Mouse (Mus musculus) thymus, adult 2 months (tissue): Measurements from ENCODE around the gene Myo15. TPM values are rescaled to one million over a fixed set of nuclear protein-coding genes. Genes with fewer than 3 reads are reported as not detected.

Experiments
- DNase-seq: peaks from one replicate; pipeline ENCODE4 v3.0.0; 2021
- H3K27ac ChIP-seq: fragments of 200-500 bp; 2 replicates; pipeline ENCODE4 v1.5.1; 2012; ENCODE audit warnings: low read length, control low read depth; ENCODE audit not compliant: control insufficient read depth, insufficient read depth
- H3K27me3 ChIP-seq: fragments of 200-500 bp; 2 replicates; pipeline ENCODE4 v1.6.1; 2012; ENCODE audit warnings: mild to moderate bottlenecking, low read length, moderate library complexity, mixed read lengths; ENCODE audit not compliant: control insufficient read depth, insufficient read depth
- H3K36me3 ChIP-seq: fragments of 200-500 bp; 2 replicates; pipeline ENCODE4 v1.6.1; 2012; ENCODE audit warnings: mild to moderate bottlenecking, low read length, moderate library complexity; ENCODE audit not compliant: control insufficient read depth, insufficient read depth
- H3K4me1 ChIP-seq: fragments of 200-500 bp; replicated peaks from 2 replicates; pipeline ENCODE4 v1.6.1; 2012; ENCODE audit warnings: low read length; ENCODE audit not compliant: control insufficient read depth, insufficient read depth
- H3K4me3 ChIP-seq: fragments of 200-500 bp; 2 replicates; pipeline ENCODE4 v1.5.1; 2012; ENCODE audit warnings: mild to moderate bottlenecking, low read length, control low read depth, moderate library complexity; ENCODE audit not compliant: control insufficient read depth, insufficient read depth
- CTCF ChIP-seq: fragments of 200-500 bp; IDR thresholded peaks from 2 replicates; pipeline ENCODE4 v1.5.1; 2012; ENCODE audit warnings: mild to moderate bottlenecking, control low read depth, low read length, moderate library complexity, borderline replicate concordance; ENCODE audit not compliant: control insufficient read depth, poor library complexity, insufficient read depth; ENCODE audit errors: extremely low read depth
- POLR2A ChIP-seq: fragments of 200-500 bp; IDR thresholded peaks from 2 replicates; pipeline ENCODE4 v1.6.1; 2012; ENCODE audit warnings: mild to moderate bottlenecking, low read length, control low read depth, moderate library complexity; ENCODE audit not compliant: control insufficient read depth, poor library complexity, insufficient read depth; ENCODE audit errors: extremely low read depth
- WGBS: fragments of 180-500 bp; shearing (Covaris S2); methylation state at CpG from one replicate; pipeline ENCODE4 v1.1.7; 2018; 5-methylcytosine and 5-hydroxymethylcytosine counted together
- polyA plus RNA-seq: library from polyadenylated mRNA; depleted of rRNA; stranded (reverse); fragments of >200 nt; gene quantifications from 2 replicates; pipeline ENCODE4 v1.2.3, GENCODE M21; 2012

Gene Myo15
- polyA plus RNA-seq, 1 experiment = 0.20 TPM

DNA sequence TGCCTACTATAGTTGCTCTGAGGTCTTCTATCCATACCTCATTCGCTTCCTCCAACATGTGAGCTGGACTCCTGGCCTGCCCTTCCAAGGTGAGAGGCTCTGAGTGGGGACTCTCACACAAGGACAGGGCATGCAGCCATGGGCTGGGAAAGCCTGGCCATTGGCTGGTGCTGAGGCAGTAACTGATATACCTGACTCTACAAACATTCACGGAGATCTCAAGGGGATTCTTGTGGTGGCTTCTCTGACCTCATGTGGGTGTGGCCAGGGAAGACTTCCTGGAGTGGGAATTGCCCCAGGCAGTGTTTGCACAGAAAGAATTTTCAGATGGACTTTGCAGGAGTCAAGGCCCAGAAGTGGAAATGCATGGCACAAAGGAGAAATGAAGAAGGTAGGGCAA, 45.8 kb downstream of the Myo15 start:
- Histone ChIP-seq H3K27ac (no peak overlapping the region), H3K4me3 (no peak overlapping the region), H3K4me1 (peaks cover 2% of the 10 kb centered on the region; the same call in 1 of the 2 replicates), H3K27me3 (peaks cover 2% of the 10 kb centered on the region; the same call in 1 of the 2 replicates), H3K36me3 (no peaks in the 10 kb centered on the region)
- WGBS = 93% methylated on average over 2 of the region's 2 CpGs
- no peak for DNase-seq
- TF ChIP-seq POLR2A (no peak), CTCF (no peak)

DNA sequence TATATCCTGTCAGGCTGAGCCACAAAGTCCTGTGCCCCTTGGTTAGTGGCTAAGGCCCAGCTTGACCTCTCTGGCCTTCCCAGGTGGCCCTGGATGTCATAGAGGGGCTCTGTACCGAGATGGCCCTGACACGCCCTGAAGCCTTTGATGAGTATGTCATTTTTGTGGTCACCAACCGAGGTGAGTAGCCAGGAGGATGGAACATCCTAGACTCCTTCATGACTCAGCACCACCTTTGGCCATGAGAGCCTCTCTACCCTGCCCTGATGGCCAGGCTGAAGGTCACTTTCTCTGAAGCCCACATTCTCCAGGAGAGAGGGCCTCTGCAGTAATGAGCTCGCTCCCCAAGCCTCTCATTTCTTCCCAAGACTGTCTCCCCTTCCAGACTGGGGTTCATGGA, 49.2 kb downstream of the Myo15 start:
- H3K27ac ChIP-seq = no peak overlapping the region
- no peaks in the 10 kb centered on the region for H3K4me1 ChIP-seq
- 74% methylated on average over 4 of the region's 4 CpGs for WGBS
- no peak overlapping the region for H3K4me3 ChIP-seq
- no peaks in the 10 kb centered on the region for H3K36me3 ChIP-seq
- DNase-seq = no peak
- no peak for TF ChIP-seq CTCF
- TF ChIP-seq POLR2A = no peak
- H3K27me3 ChIP-seq = no peaks in the 10 kb centered on the region

DNA sequence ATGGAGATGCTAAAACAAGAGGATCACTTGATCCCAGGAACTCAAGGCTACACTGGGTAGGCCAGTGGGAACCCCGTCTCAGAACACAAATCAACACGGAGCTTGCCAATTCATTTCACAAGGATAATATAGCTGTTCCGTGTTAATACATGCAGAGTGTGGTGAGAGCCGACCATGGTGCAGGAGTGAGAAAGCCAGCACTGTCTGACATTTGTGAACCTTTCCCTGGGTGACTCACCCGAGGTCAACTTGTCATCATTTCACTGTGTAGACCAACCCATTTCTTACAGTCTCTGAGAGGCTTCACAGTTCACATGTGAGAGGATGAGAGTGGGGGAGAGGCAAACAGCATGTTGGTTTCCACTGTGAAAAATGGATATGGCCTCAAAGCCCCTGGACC, 52.9 kb downstream of the Myo15 start:
- no peaks in the 10 kb centered on the region for H3K27me3 ChIP-seq
- 93% methylated on average over 5 of the region's 5 CpGs for WGBS
- H3K27ac ChIP-seq = no peak overlapping the region
- no peaks in the 10 kb centered on the region for H3K4me1 ChIP-seq
- no peak for DNase-seq
- no peak overlapping the region for H3K4me3 ChIP-seq
- TF ChIP-seq CTCF (no peak), POLR2A (no peak)
- no peaks in the 10 kb centered on the region for H3K36me3 ChIP-seq

DNA sequence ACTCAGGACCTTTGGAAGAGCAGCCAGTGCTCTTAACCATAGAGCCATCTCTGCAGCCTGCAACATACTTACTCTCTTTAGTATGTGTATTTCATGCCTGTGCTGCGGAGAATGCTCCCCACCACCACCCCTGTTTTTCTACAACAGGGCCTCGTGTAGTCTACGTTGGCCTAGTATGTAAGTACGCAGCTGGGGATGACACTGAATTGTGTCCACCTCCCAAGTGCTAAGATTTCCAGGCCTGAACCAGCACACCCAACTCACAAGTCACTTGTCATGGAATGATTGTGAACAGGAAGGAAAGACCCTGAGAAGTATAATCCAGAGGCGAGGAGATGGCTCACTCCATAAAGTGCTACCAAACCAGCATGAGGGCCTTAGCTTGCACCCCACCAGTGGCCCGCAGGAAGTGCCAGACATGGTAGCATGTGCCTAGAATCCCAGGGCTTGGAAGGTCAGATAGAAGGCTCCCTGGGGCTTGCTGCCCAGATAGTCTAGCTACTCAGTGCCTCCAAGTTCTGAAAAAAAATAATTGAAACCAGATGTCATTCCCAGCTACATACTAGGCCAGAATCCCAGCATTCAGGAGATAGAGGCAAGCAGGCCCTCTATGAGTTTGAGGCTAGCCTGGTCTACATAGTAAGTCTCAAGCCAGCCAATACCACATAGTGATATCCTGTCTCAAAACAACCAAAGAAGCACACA, 53.7 kb downstream of the Myo15 start:
- H3K27ac ChIP-seq = no peak overlapping the region
- no peaks in the 10 kb centered on the region for H3K36me3 ChIP-seq
- no peak for TF ChIP-seq CTCF
- no peak for TF ChIP-seq POLR2A
- no peak for DNase-seq
- H3K4me1 ChIP-seq = no peaks in the 10 kb centered on the region
- no peaks in the 10 kb centered on the region for H3K27me3 ChIP-seq
- 98% methylated on average over 6 of the region's 6 CpGs for WGBS
- H3K4me3 ChIP-seq = no peak overlapping the region

DNA sequence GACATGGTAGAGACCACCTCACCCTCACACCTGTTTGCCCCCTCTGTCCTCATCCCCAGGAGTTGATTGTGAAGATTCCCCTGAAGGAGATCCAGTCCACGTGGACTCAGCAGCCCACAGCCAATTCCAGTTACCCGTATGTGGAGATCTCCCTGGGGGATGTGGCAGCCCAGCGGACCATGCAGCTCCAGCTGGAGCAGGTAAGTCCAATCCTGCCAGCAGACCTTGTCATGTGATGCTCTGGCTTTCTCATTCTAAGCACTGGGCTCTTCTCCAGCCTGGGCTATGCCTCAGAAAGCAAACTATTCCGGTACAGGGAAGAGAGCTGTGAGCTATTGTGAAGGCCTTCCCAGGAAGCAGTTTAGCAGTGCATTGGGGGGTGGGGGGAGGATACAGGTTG, 57.3 kb downstream of the Myo15 start:
- H3K27me3 ChIP-seq = no peaks in the 10 kb centered on the region
- H3K36me3 ChIP-seq = no peaks in the 10 kb centered on the region
- WGBS = 93% methylated on average over 4 of the region's 4 CpGs
- TF ChIP-seq POLR2A = no peak
- TF ChIP-seq CTCF = no peak
- H3K4me1 ChIP-seq = no peaks in the 10 kb centered on the region
- DNase-seq = no peak
- no peak overlapping the region for H3K27ac ChIP-seq
- no peak overlapping the region for H3K4me3 ChIP-seq

DNA sequence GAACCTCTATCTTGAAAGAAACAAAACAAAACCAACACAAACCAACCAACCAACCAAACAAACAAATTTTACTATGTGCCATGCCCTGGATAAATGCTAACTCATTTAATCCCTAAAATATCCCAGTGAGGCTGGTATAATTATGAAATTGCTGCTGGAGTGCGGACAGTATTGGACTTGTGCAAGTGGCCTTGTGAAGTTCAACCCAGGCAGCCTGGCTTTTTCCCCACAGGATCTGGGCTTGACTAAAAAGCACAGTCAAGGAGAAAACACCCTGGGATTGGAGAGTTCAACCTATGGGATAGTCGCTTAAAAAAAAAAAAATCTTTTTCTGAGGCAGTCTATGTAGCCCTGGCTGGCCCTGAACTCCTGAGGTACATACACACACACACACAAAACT, 66.5 kb downstream of the Myo15 start:
- H3K27me3 ChIP-seq = no peaks in the 10 kb centered on the region
- no peak overlapping the region for H3K4me3 ChIP-seq
- no peaks in the 10 kb centered on the region for H3K36me3 ChIP-seq
- TF ChIP-seq POLR2A = no peak
- no peak for TF ChIP-seq CTCF
- H3K27ac ChIP-seq = no peak overlapping the region
- peaks cover 14% of the 10 kb centered on the region for H3K4me1 ChIP-seq
- WGBS = 99% methylated on average over 2 of the region's 2 CpGs
- no peak for DNase-seq

DNA sequence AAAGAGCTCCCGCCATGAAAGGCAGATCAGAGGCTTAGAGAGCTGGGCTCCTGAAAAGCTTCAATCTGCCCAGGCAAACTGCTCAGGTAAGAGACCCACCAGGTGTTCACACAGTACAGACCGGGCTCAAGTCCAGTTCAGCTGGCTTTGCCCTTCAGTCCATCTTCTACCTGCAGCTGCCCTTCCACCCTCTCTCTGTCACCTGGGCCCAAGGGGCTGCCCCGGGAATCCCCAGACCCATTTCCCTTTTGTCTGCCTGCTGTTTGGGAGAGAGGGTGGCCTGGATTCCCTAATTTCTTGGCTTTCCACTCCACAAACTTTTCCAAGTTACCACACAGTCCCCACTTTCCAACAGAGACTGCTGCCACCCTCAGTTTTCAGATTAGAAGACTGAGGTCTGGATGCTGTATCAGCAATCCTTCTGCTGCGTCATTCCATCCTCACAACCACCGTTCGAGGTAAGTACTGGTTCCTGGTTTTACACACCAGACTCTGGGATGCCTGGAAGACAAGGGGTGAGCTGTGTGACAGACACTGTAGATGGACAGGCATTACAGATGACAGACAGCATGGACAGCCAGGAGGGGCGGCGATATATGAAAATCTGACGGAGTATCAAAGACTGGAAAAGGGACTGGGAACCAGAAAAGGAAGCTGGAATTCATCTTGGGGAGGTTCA, 67.2 kb downstream of the Myo15 start, which contains the start of gene Alkbh5:
Gene Alkbh5 (plus strand): TSS at position 202 of the 679 bp plus-strand sequence.
- Histone ChIP-seq H3K27me3 (no peaks in the 10 kb centered on the region), H3K27ac (peak within 1 kb of the TSS; percentile 79), H3K4me3 (peak within 1 kb of the TSS; percentile 83), H3K36me3 (no peaks in the 10 kb centered on the region), H3K4me1 (peaks cover 16% of the 10 kb centered on the region)
- WGBS = 44% methylated on average over 9 of the region's 9 CpGs
- TF ChIP-seq POLR2A (no peak), CTCF (no peak)
- DNase-seq = peak; percentile 8
